Mouse (Mus musculus): ENCODE data around the gene Cdc42se1. TPM values are rescaled to one million over a fixed set of nuclear protein-coding genes. Genes with fewer than 3 reads are reported as not detected.

The Cdc42se1 gene
- 118 and 123 TPM in 2 replicates for polyA plus RNA-seq (2015; fragmentation: Nextera tagmentation; extraction: Ambion mirVana)

GRCm38 (mm10) chr3:95228148-95228893 lies at the start of gene Cdc42se1:
Gene Cdc42se1 (plus strand): TSS chr3:95228732.
- peak within 1 kb of the TSS; percentile 95 for H3K4me3 ChIP-seq (ENCODE audit: low read length)
- under 1% methylated on average over 64 of the region's 64 CpGs for WGBS
- peak within 1 kb of the TSS; percentile 99 for H3K27ac ChIP-seq (ENCODE audit: low read length)
- H3K4me2 ChIP-seq (ENCODE audit: low read depth, low read length) = peak within 1 kb of the TSS; percentile 88
- peaks cover 30% of the 10 kb centered on the region for H3K36me3 ChIP-seq (ENCODE audit: control insufficient read depth, insufficient read depth, low read length)
- H3K4me1 ChIP-seq (replicated peaks; ENCODE audit: control insufficient read depth, insufficient read depth, low read length) = peaks cover 32% of the 10 kb centered on the region
- ATAC-seq (ENCODE audit: low read depth) = peak; percentile 92
- no peaks in the 10 kb centered on the region for H3K27me3 ChIP-seq (ENCODE audit: control insufficient read depth, insufficient read depth, low read depth, low read length)
- peak within 1 kb of the TSS; percentile 96 for H3K9ac ChIP-seq (ENCODE audit: low read length)
- H3K9me3 ChIP-seq (ENCODE audit: control insufficient read depth, low read length) = no peaks in the 10 kb centered on the region

GRCm38 (mm10) chr3:95178948-95179347 lies 49.6 kb upstream of the Cdc42se1 start:
- WGBS = 80% methylated on average over 5 of the region's 5 CpGs
- Histone ChIP-seq H3K9ac (ENCODE audit: low read length) (no peak overlapping the region), H3K27me3 (ENCODE audit: control insufficient read depth, insufficient read depth, low read depth, low read length) (peaks cover 2% of the 10 kb centered on the region; the same call in 1 of the 2 replicates), H3K27ac (ENCODE audit: low read length) (no peak overlapping the region), H3K4me2 (ENCODE audit: low read depth, low read length) (no peak overlapping the region), H3K9me3 (ENCODE audit: control insufficient read depth, low read length) (no peaks in the 10 kb centered on the region), H3K4me1 (replicated peaks; ENCODE audit: control insufficient read depth, insufficient read depth, low read length) (peaks cover 2% of the 10 kb centered on the region; the same call in 1 of the 2 replicates), H3K36me3 (ENCODE audit: control insufficient read depth, insufficient read depth, low read length) (no peaks in the 10 kb centered on the region; the same call in 1 of the 2 replicates), H3K4me3 (ENCODE audit: low read length) (no peak overlapping the region)
- ATAC-seq (ENCODE audit: low read depth) = no peak

- H3K4me1 ChIP-seq (replicated peaks; ENCODE audit: control insufficient read depth, insufficient read depth, low read length) = no peaks in the 10 kb centered on the region
- no peak overlapping the region for H3K4me2 ChIP-seq (ENCODE audit: low read depth, low read length)
- no peak overlapping the region for H3K4me3 ChIP-seq (ENCODE audit: low read length)
- ATAC-seq (ENCODE audit: low read depth) = no peak
- H3K9me3 ChIP-seq (ENCODE audit: control insufficient read depth, low read length) = no peaks in the 10 kb centered on the region
- H3K36me3 ChIP-seq (ENCODE audit: control insufficient read depth, insufficient read depth, low read length) = peaks cover 5% of the 10 kb centered on the region
- no peak overlapping the region for H3K9ac ChIP-seq (ENCODE audit: low read length)
- 58% methylated on average over 3 of the region's 3 CpGs for WGBS
- no peak overlapping the region for H3K27ac ChIP-seq (ENCODE audit: low read length)
- no peaks in the 10 kb centered on the region for H3K27me3 ChIP-seq (ENCODE audit: control insufficient read depth, insufficient read depth, low read depth, low read length)
These were observed 48.6 kb upstream of the Cdc42se1 start for GRCm38 (mm10) chr3:95179890-95180289.

- Histone ChIP-seq H3K4me3 (ENCODE audit: low read length) (no peak overlapping the region), H3K4me2 (ENCODE audit: low read depth, low read length) (no peak overlapping the region), H3K4me1 (replicated peaks; ENCODE audit: control insufficient read depth, insufficient read depth, low read length) (no peaks in the 10 kb centered on the region), H3K27me3 (ENCODE audit: control insufficient read depth, insufficient read depth, low read depth, low read length) (no peaks in the 10 kb centered on the region), H3K9me3 (ENCODE audit: control insufficient read depth, low read length) (no peaks in the 10 kb centered on the region), H3K36me3 (ENCODE audit: control insufficient read depth, insufficient read depth, low read length) (peaks cover 8% of the 10 kb centered on the region), H3K9ac (ENCODE audit: low read length) (no peak overlapping the region), H3K27ac (ENCODE audit: low read length) (no peak overlapping the region)
- ATAC-seq (ENCODE audit: low read depth) = no peak
- 56% methylated on average over 1 of the region's 1 CpGs for WGBS
These were observed 46.7 kb upstream of the Cdc42se1 start for GRCm38 (mm10) chr3:95181841-95182240.

GRCm38 (mm10) chr3:95184796-95185577 lies 43.5 kb upstream of the Cdc42se1 start:
- no peak overlapping the region for H3K27ac ChIP-seq (ENCODE audit: low read length)
- no peak overlapping the region for H3K4me2 ChIP-seq (ENCODE audit: low read depth, low read length)
- 75% methylated on average over 9 of the region's 9 CpGs for WGBS
- no peak for ATAC-seq (ENCODE audit: low read depth)
- no peaks in the 10 kb centered on the region for H3K4me1 ChIP-seq (replicated peaks; ENCODE audit: control insufficient read depth, insufficient read depth, low read length)
- peaks cover 28% of the 10 kb centered on the region for H3K36me3 ChIP-seq (ENCODE audit: control insufficient read depth, insufficient read depth, low read length)
- no peaks in the 10 kb centered on the region for H3K9me3 ChIP-seq (ENCODE audit: control insufficient read depth, low read length)
- H3K27me3 ChIP-seq (ENCODE audit: control insufficient read depth, insufficient read depth, low read depth, low read length) = no peaks in the 10 kb centered on the region
- no peak overlapping the region for H3K4me3 ChIP-seq (ENCODE audit: low read length)
- H3K9ac ChIP-seq (ENCODE audit: low read length) = no peak overlapping the region

- peaks cover 28% of the 10 kb centered on the region for H3K36me3 ChIP-seq (ENCODE audit: control insufficient read depth, insufficient read depth, low read length)
These were observed 42.4 kb upstream of the Cdc42se1 start for GRCm38 (mm10) chr3:95186100-95186499.

GRCm38 (mm10) chr3:95186888-95187287 lies 41.6 kb upstream of the Cdc42se1 start:
- no peak overlapping the region for H3K4me3 ChIP-seq (ENCODE audit: low read length)
- no peaks in the 10 kb centered on the region for H3K4me1 ChIP-seq (replicated peaks; ENCODE audit: control insufficient read depth, insufficient read depth, low read length)
- H3K36me3 ChIP-seq (ENCODE audit: control insufficient read depth, insufficient read depth, low read length) = peaks cover 29% of the 10 kb centered on the region
- no peak overlapping the region for H3K27ac ChIP-seq (ENCODE audit: low read length)
- ATAC-seq (ENCODE audit: low read depth) = no peak
- no peak overlapping the region for H3K4me2 ChIP-seq (ENCODE audit: low read depth, low read length)
- H3K27me3 ChIP-seq (ENCODE audit: control insufficient read depth, insufficient read depth, low read depth, low read length) = no peaks in the 10 kb centered on the region
- WGBS = 78% methylated on average over 6 of the region's 6 CpGs
- H3K9me3 ChIP-seq (ENCODE audit: control insufficient read depth, low read length) = no peaks in the 10 kb centered on the region
- H3K9ac ChIP-seq (ENCODE audit: low read length) = no peak overlapping the region

More at GRCm38 (mm10) chr3:95186100-95186499, 42.4 kb upstream of the Cdc42se1 start:
- no peak overlapping the region for H3K27ac ChIP-seq (ENCODE audit: low read length)
- H3K4me1 ChIP-seq (replicated peaks; ENCODE audit: control insufficient read depth, insufficient read depth, low read length) = no peaks in the 10 kb centered on the region
- H3K9ac ChIP-seq (ENCODE audit: low read length) = no peak overlapping the region
- H3K27me3 ChIP-seq (ENCODE audit: control insufficient read depth, insufficient read depth, low read depth, low read length) = no peaks in the 10 kb centered on the region
- no peaks in the 10 kb centered on the region for H3K9me3 ChIP-seq (ENCODE audit: control insufficient read depth, low read length)
- H3K4me3 ChIP-seq (ENCODE audit: low read length) = no peak overlapping the region
- 57% methylated on average over 2 of the region's 2 CpGs for WGBS
- peak; percentile 83 for ATAC-seq (ENCODE audit: low read depth)
- H3K4me2 ChIP-seq (ENCODE audit: low read depth, low read length) = no peak overlapping the region

- Histone ChIP-seq H3K27me3 (ENCODE audit: control insufficient read depth, insufficient read depth, low read depth, low read length) (no peaks in the 10 kb centered on the region), H3K4me1 (replicated peaks; ENCODE audit: control insufficient read depth, insufficient read depth, low read length) (no peaks in the 10 kb centered on the region), H3K27ac (ENCODE audit: low read length) (no peak overlapping the region), H3K9me3 (ENCODE audit: control insufficient read depth, low read length) (no peaks in the 10 kb centered on the region), H3K9ac (ENCODE audit: low read length) (no peak overlapping the region), H3K36me3 (ENCODE audit: control insufficient read depth, insufficient read depth, low read length) (peaks cover 41% of the 10 kb centered on the region), H3K4me2 (ENCODE audit: low read depth, low read length) (no peak overlapping the region), H3K4me3 (ENCODE audit: low read length) (no peak overlapping the region)
- WGBS = 80% methylated on average over 6 of the region's 6 CpGs
- ATAC-seq (ENCODE audit: low read depth) = no peak
These were observed 33.8 kb upstream of the Cdc42se1 start for GRCm38 (mm10) chr3:95194721-95195135.

GRCm38 (mm10) chr3:95195772-95196171 lies 32.8 kb upstream of the Cdc42se1 start:
- Histone ChIP-seq H3K27ac (ENCODE audit: low read length) (no peak overlapping the region), H3K9ac (ENCODE audit: low read length) (no peak overlapping the region), H3K27me3 (ENCODE audit: control insufficient read depth, insufficient read depth, low read depth, low read length) (no peaks in the 10 kb centered on the region), H3K9me3 (ENCODE audit: control insufficient read depth, low read length) (no peaks in the 10 kb centered on the region), H3K36me3 (ENCODE audit: control insufficient read depth, insufficient read depth, low read length) (peaks cover 48% of the 10 kb centered on the region), H3K4me3 (ENCODE audit: low read length) (no peak overlapping the region), H3K4me2 (ENCODE audit: low read depth, low read length) (no peak overlapping the region), H3K4me1 (replicated peaks; ENCODE audit: control insufficient read depth, insufficient read depth, low read length) (no peaks in the 10 kb centered on the region)
- 84% methylated on average over 2 of the region's 2 CpGs for WGBS
- ATAC-seq (ENCODE audit: low read depth) = no peak
